Mouse (Mus musculus) left cerebral cortex, postnatal 4 days (tissue): ENCODE data around the gene Lix1. TPM values are rescaled to one million over a fixed set of nuclear protein-coding genes. Genes with fewer than 3 reads are reported as not detected.

ENCODE experiments used
- DNase-seq: peaks from one replicate; pipeline ENCODE4 v3.0.0-alpha.2; 2022
- intact Hi-C: fragments of 180-260 bp; cut with DNase I; formaldehyde crosslinking; loops from one replicate; pipeline ENCODE4 v1.15.1; 2025
- total RNA-seq, 2 experiments: library from RNA; stranded (reverse); gene quantifications; 2 replicates each; pipeline ENCODE4 v1.2.3; 2021

Lix1 gene
- total RNA-seq, 2 experiments from 2014 or later = 37.9 to 38.2 TPM

DNA sequence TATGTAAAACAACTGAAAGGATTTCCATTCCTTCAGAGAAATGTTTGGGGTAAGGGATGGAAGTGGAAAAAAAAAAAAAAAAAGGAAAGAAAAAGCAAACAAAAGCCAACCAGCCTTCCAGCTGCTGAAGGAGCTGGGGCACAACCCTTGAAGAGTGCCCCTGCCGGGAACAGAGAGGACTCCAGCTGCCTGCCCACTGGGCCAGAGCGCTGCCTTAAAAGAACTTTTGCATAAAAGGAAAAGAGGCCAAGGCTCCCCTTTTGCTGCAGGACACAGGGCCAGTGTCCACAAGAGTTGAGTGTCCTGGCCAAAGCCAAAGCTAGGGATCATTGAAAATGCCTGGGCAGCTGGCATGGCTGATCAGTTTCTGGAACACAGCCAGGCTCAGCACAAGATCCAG is 7.1 kb downstream of the Lix1 start:
- DNase-seq = peak; percentile 31
- intact Hi-C loops = no loop called here

DNA sequence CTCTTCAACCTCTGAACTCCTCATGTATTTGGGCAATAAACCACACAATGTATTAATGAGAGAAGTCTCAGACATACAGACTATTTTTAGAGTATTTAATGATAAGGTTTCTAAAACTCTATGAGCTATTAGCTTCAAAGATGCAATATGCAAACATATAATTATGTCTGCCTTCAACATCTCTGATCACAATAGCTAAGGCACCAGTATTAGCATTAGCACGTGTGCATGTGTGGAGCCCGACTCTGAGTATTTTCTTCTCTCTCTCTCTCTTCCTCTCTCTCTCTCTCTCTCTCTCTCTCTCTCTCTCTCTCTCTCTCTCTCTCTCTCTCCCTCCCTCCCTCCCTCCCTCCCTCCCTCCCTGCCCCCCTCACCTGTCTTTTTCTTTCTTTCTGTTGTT is 9.0 kb downstream of the Lix1 start:
- intact Hi-C loops = no loop called here

DNA sequence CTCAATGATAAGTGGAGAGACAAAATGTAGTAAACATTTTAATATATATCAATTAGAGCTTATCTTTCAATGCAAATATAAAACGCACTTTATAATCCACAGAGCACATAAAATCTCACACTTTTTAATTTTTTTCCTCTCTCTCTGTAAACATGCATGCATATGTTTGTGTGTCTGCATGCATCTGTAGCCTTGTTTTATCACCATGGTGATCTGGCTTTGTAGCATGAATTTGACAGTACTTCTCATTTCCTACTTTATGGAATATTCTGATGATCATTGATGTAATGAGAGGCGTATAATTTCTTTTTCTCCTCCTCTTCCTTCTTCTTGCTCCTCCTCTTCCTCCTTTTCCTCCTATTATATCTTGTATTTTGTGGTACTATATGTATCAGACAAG is 9.7 kb downstream of the Lix1 start:
- intact Hi-C loops = no loop called here
- no peak for DNase-seq

More for the DNA sequence above, 9.0 kb downstream of the Lix1 start:
- no peak for DNase-seq

DNA sequence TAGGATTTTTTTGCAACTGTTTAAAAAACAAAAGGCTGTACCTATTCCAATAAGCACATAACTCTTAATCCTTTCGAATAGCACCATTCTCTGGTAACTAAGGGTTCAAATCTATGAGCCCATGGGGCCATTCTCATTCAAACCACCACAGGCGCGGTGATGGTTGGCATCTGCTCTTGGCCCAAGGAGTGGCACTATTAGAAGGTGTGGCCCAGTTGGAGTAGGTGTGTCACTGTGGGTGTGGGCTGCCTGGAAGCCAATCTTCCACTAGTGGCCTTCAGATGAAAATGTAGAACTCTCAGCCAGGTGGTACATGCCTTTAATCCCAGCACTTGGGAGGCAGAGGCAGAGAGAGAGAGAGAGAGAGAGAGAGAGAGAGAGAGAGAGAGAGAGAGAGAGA is 11.7 kb downstream of the Lix1 start:
- DNase-seq = no peak
- intact Hi-C loops = no loop called here

DNA sequence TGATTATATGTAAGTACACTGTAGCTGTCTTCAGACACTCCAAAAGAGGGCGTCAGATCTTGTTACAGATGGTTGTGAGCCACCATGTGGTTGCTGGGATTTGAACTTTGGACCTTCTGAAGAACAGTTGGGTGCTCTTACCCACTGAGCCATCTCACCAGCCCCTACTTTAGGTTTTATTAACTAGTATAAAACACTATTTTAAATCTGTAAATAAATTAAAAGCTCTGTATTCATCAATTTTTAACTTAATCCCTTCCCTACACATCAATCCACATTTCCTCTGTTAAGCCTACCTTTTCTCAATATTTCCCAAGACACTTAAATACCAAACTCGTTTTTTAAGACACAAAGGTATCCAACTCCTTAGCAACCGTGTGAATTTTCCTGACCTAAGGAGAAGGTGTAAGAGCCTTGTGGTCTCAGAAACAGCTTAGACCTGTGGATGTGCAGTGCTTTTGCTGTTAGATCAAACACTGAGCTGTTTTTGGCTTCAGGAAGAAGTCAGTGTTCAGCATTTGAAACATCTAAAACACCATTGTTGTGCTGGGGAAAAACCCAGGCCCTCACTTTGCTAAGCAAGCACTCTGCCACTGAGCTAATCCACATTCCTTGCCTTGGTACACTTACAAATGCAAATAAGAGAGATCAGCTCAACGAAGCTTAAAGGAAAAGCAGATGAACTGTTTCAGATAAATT is 22.3 kb downstream of the Lix1 start:
- intact Hi-C loops = no loop called here
- no peak for DNase-seq

DNA sequence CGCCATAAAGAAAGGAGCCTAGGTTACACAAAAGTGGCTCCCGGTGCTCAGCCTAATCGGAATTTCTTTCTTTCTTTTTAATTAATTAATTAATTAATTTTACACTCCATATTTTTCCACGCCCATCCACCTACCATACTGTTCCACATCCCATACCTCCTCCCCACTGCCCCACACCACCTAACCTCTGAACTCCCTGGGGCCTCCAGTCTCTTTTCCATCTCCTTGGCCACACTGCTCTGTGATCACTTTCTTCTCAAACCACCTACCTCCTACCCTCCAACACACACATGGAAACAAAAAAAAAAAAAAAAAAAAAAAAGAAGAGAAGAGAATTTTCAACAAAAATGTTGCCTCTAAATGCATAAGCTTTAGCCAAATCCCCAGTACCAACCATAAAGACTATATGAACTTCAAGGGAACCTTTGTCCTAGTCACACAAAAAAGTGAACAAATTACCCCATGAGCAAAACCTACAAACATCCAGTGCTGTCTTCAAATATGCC is 22.9 kb downstream of the Lix1 start:
- intact Hi-C loops = no loop called here

DNA sequence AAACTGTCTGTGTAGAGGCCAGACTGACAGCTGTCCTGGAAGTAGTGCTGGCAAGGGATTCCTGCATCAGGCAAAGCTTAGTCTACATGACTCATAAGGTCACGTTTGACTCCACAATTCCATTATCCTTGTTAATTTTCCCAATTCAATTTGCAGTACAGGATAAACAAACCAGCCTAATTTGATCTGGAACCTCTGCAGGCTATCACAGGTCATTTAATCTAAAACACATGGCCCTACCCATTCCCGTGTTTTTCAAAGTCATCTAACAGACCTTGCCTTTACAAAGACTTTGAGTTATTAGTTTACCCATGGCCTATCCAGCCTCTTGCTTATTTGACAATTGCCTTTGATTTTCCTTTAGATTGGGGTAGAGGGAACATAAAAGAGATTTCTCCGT is 23.4 kb downstream of the Lix1 start:
- no peak for DNase-seq
- intact Hi-C loops = no loop called here

More for the DNA sequence above, 22.9 kb downstream of the Lix1 start:
- DNase-seq = no peak

DNA sequence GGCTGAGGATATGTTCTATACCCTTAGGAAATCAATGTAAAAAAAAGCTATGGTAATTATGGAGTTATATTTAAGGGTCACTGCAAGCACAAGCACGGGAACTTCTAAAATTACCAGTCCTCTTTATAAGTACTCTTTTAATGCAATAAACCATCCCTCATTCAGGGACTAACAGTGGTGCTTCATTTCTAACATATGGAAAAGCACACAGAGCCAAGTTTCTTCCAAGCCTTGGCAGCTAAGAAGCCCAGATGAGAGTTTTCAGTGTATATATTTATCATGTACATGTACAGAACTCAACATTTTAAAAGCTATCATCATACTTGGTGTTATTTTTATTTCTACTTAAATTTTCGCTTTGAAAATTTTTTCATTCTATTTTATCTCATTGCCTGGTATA is 26.4 kb downstream of the Lix1 start:
- DNase-seq = no peak
- intact Hi-C loops = no loop called here

DNA sequence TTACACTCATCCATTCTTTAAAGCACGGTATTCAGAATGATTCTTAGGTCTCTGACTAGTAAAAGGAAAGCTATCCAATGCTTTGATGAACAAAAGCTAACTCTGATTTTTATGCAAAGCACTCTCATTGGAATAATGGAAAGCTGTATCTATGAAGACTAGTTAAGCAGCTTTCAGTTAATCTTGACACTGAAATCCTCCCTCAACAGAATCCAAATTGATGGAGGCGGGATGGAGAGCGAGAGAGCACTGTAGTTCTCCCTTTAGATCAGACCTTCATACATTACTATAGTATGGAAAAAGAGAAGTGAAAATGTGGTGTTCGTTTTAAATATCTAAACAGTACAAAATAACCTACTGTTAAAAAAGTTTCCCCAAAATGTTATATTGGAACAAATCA is 31.2 kb downstream of the Lix1 start:
- no peak for DNase-seq
- intact Hi-C loops = no loop called here

DNA sequence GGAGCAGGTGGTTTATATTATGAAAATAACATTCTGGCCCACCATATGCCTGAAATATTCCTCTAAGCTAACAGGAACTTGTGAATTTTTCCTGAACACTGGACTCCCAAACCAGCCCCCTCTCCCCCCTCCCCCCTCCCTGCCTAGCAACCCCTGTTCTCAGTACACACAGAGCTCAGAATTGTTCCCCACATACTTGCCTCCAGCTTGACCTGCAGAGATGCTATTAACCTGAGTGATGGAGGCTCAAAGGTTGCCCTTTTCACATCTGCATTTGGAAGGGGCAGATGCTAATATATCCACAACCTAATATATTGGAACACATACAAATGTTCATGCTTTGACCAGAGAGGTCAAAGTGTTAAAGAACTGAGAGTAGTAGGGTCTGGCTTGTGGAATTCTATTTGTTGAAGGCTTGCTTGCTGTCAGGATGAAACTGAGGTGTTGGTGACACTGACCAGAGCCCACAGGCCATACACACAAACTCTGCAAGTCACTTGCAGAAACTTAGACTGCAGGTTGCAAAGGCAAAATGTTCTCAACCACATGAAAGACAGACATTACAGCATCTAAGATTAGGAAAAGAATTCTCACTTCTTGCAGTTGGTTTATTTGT is 36.2 kb downstream of the Lix1 start:
- DNase-seq = no peak
- intact Hi-C loops = no loop called here

DNA sequence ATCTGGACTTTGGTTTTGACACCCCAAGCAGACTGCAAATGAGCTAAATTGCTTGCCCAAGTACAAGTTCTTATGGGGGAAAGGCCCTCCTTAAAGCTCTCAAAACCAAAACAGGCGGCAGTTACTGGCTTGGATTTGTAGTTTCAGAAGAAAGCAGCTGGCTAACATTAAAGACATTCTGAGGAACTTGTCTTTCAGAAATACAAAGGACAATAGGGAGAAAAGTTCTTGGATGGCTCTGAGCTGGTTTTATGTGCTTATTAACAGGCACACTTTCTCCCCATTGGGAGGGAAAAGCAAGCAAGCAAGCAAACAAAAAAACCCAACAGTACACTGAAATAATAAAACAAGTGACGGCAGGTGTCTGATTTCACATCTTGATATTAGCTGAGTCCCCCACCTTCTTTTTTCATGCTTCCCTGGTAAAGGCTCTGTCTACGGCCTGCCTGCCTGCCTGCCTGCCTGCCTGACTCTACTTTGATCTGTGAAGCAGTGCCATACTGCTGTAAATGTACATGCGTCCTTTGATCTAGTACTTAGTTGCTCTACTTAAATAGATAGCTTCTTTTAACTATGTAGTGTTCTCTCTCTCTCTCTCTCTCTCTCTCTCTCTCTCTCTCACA is 39.5 kb downstream of the Lix1 start:
- intact Hi-C loops = no loop called here
- no peak for DNase-seq

DNA sequence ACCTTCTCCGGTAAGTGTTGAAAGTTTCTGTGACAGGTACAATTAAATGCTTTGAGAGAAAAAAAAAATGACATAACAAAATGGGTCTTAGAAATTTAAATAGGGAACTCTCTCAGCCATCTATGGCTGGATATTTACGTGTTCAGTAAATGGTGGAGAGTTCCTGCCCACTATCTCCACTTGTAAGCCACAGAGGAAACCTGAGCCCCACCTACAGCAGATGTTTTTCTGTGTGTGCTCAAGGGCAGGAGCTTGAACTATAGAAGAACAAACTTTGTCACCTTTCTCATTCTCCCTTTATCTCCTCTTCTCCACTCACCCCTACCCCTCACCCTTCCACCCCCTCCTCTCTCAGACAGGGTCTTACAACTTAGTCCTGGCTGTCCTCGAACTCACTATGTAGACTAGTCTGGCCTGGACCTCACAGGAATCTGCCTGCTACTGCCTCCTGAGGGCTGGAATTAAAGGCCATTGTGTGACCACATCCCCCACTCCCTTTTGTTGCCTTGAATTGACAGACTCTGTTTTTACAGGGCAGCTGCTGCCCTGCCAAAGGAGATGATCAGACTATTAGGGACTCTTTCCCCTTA is 41.9 kb downstream of the Lix1 start:
- no peak for DNase-seq
- intact Hi-C loops = no loop called here

DNA sequence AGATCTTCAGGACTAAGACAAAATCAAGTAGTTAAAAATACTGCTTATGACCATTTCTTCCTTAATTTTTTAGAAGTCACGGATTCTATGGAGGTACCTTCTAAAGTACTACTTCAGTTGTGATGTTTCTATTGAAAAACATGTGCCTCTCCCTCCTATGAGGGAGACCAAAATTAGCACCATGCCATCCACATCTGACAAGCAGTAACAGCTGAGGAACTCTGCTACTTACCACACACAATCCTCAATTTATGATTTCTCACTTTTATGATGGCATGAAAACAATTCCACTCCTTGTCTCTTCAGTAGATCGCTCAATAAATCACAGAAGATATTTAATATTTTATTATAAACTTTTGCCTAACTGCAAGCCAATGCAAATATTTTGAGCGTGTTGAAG is 44.2 kb downstream of the Lix1 start:
- intact Hi-C loops = no loop called here
- DNase-seq = no peak

DNA sequence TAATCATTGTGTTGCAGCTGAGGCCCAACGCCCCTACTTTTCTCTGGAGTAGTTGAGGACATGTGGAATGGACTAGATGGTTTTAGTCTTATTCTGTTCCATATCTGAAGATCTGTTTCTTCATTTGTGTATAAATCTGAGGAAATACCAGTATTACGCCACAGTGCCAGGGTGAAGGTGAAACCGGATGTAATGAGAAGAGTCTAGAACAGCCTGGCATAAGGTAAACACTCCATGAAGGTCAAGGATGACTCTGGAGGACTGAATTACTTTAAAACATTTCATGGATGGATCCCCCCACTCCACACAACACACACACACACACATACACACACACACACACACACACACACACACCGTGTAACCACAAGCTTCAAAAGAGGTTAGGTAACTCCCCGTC is 45.3 kb downstream of the Lix1 start:
- DNase-seq = no peak
- intact Hi-C loops = no loop called here

DNA sequence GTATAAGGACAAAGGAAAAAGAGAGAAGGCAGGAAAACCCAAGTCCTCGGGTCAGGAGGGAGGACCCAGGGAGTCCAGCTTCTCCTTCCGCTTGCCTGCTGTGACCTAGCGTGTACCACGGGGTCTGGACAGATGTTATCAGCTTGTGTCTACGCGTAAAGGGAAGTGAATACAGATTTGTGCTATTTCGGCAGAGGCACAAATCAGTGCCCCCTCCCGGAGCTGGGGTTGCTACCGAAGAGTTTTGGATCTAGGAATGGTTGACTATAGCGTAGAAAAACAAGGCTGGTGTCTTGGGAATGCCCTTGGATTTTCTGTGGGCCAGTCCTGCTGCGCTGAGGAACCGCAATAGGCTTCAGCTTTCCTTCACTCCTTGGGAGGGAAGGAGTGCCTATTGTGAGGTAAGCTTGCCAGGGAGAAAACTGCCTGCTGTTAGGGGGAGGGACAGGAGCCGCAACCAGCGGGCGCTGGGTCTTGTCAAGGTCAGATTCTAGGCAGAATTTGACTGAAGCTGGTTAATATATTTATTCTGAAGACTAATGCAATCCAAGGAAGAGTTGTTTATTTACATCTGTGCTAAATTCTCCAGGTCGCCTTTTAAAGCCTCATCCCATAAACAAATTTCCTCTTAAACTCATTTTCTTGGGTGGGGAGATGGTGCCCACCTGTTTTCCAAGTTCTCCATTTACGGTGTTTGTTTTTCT is 46.4 kb downstream of the Lix1 start:
- intact Hi-C loops = no loop called here
- DNase-seq = peak; percentile 42

DNA sequence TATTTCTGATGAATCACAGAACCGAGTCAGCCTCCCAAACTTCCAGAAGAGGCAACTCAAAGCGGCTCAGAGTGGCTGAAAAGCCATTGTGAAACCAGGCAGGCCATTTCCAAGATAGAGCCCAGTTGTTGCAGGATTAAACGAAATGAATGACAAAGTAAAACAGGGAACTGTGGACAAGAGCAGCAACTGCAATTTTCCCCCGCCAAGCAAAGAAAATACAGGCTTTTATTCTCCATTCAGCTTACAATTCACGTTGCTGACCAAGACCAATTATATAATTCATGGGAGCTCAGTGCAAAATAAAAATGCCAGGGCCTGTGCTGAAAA is 46.9 kb downstream of the Lix1 start:
- intact Hi-C loops = no loop called here
- DNase-seq = no peak

DNA sequence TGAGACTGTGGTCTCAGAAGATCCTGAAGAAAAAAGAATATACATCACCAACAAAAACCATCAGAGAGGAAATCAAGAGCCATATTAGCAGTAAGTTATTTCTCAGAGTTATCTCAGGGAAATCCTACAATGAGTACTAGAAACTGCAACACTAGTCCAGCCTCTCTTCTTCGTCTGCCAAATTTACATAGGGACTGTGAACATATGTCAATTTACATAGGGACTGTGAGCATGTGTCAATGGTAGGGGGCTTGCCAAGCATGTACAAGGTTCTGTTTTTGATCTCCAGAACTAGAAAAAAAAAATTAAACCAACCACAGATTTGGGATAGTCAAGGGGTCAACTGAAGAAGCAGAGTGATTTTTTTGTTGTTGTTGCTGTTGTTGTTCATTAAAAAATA is 48.6 kb downstream of the Lix1 start:
- intact Hi-C loops = no loop called here
- DNase-seq = no peak

DNA sequence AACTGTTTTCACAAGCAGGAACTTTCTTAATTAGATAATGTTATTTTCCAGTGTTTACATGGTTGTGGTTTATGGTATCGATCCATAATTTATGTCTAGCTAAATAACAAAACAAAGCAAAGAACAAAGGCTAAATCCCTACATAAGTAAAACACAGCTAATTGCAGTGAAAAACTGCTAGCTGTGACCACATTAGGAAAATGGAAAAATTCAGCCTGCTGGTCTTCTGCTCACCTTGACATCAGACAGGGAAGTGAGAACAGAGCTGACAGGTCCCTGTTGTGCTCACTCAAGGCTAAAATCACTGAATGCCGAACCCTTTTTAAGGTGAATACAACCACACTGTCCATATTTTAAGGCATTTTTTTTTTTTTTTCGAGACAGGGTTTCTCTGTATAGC is 50.1 kb downstream of the Lix1 start:
- no peak for DNase-seq
- intact Hi-C loops = no loop called here

DNA sequence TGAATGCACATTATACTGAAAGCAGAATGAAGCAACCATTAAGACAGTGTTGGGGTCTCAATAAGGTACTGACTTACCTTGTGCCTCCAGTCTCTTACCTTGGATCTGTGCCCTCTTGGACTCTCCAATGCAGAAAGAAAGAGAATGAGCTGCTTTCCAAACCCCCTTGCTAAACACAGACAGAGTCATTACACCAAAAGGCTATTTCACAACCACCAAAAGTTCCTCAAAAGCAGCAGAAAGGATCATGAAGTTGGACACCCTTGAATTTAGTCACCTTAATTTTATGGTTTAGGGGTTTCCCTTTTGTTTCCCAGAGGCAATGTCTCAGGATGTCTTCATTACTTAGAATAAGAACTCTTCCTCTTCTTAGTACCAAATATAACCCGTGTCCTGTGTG is 52.1 kb downstream of the Lix1 start:
- no peak for DNase-seq

DNA sequence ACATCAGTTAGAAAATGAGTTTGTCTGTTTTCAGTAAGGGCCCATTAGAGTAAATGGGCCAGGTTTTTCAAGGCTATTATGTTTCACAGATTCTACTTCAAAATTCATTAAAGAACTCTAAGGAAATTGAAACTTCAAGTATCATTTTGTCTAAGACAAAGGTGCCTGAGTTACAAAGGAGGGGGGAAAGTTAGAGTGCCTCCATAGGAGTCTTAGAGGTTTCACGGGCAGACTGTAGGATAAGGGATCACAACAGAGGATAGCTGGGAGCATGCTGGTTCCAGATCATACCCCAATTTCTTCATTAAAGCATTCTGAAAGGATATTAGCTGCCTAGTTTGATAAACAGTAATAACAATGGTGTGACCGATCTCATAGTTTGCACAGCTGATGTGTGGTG is 83.3 kb downstream of the Lix1 start:
- intact Hi-C loops = no loop called here
- DNase-seq = no peak

More for the DNA sequence above, 52.1 kb downstream of the Lix1 start:
- intact Hi-C loops = no loop called here
